Mouse (Mus musculus) megakaryocyte, embryonic 14.5 days (primary cell): ENCODE results near the gene Tram2.

Source experiments
- FLI1 ChIP-seq: IDR thresholded peaks from 2 replicates; pipeline ENCODE4 v1.6.1; 2012; ENCODE audit warnings: low read length, inconsistent platforms, mixed read lengths
- GATA1 ChIP-seq: IDR thresholded peaks from 3 replicates; pipeline ENCODE4 v1.6.1; 2012; ENCODE audit warnings: mixed read lengths, low read length, inconsistent platforms, borderline replicate concordance

GRCm38 (mm10) chr1:20993690-20994089 lies 85.3 kb downstream of the Tram2 start:
- TF ChIP-seq GATA1 (no peak), FLI1 (no peak)
